Mouse (Mus musculus) kidney, adult 2 months (tissue): ENCODE results near the gene Pde4d. TPM values are rescaled to one million over a fixed set of nuclear protein-coding genes. Genes with fewer than 3 reads are reported as not detected.
A peak's percentile ranks its signal among the peaks of the same experiment; 100 is the strongest.

ENCODE experiments used
- DNase-seq: peaks from one replicate; pipeline ENCODE4 v3.0.0; 2021
- H3K27ac ChIP-seq: fragments of 200-500 bp; 2 replicates; pipeline ENCODE4 v1.5.1; 2012; ENCODE audit warnings: low read depth, low read length, control low read depth, inconsistent platforms; ENCODE audit not compliant: insufficient read depth
- H3K27me3 ChIP-seq: fragments of 200-500 bp; replicated peaks from 2 replicates; pipeline ENCODE4 v1.6.1; 2012; ENCODE audit warnings: mild to moderate bottlenecking, moderate library complexity, low read length, inconsistent platforms; ENCODE audit not compliant: control insufficient read depth, insufficient read depth
- H3K36me3 ChIP-seq: fragments of 200-500 bp; 2 replicates; pipeline ENCODE4 v1.6.1; 2012; ENCODE audit warnings: mild to moderate bottlenecking, moderate library complexity, low read length, inconsistent platforms; ENCODE audit not compliant: control insufficient read depth, insufficient read depth
- H3K4me1 ChIP-seq: fragments of 200-500 bp; 2 replicates; pipeline ENCODE4 v1.6.1; 2011; ENCODE audit warnings: low read length; ENCODE audit not compliant: control insufficient read depth, insufficient read depth
- H3K4me3 ChIP-seq: fragments of 200-500 bp; 2 replicates; pipeline ENCODE4 v1.5.1; 2011; ENCODE audit warnings: mild to moderate bottlenecking, low read depth, low read length, control low read depth; ENCODE audit not compliant: insufficient read depth
- CTCF ChIP-seq: fragments of 200-500 bp; conservative IDR thresholded peaks from 2 replicates; pipeline ENCODE4 v1.5.1; 2011; ENCODE audit warnings: low read depth, mild to moderate bottlenecking, control low read depth, low read length, moderate library complexity, mixed read lengths; ENCODE audit not compliant: insufficient read depth, insufficient read length
- POLR2A ChIP-seq: fragments of 200-500 bp; IDR thresholded peaks from one replicate; pipeline ENCODE4 v1.6.1; 2011; ENCODE audit warnings: low read depth, low read length, control low read depth
- WGBS: fragments of 180-500 bp; shearing (Covaris S2); methylation state at CpG from one replicate; pipeline ENCODE4 v1.1.7; 2018; 5-methylcytosine and 5-hydroxymethylcytosine counted together
- polyA plus RNA-seq: library from polyadenylated mRNA; depleted of rRNA; stranded (reverse); fragments of >200 nt; gene quantifications from 2 replicates; pipeline ENCODE4 v1.2.3, GENCODE M21; 2012

The Pde4d gene
- polyA plus RNA-seq, 1 experiment = 18.3 TPM

DNA sequence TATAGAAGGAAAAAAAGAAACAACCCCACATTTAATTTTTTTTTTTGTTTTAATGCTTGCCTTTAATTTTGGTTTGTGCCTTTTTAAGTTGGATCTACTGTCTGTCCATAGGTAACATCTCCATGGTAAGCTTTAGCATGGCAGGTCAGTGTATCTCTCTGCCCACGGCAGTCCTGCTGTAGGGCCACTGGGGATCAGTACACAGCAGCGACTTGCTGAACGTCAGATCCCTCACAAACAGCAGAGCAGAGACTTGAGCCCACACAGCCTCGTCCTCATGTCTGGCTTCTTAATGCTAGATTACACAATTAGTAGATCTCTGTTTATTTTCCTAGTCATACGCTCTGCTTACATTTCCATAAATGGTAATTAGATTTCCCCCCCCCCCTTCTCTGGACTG is 782.8 kb downstream of the Pde4d start:
- whole genome bisulfite sequencing = 81% methylated on average over 5 of the region's 5 CpGs
- H3K36me3 ChIP-seq = no peaks in the 10 kb centered on the region
- H3K27ac ChIP-seq = no peak overlapping the region
- no peaks in the 10 kb centered on the region for H3K27me3 ChIP-seq
- H3K4me3 ChIP-seq = no peak overlapping the region
- TF ChIP-seq POLR2A (no peak), CTCF (no peak)
- peaks cover 4% of the 10 kb centered on the region; the same call in 1 of the 2 replicates for H3K4me1 ChIP-seq
- DNase-seq = no peak

- Histone ChIP-seq H3K4me1 (peaks cover 4% of the 10 kb centered on the region; the same call in 1 of the 2 replicates), H3K27ac (no peak overlapping the region), H3K36me3 (no peaks in the 10 kb centered on the region), H3K4me3 (no peak overlapping the region), H3K27me3 (no peaks in the 10 kb centered on the region)
- 52% methylated on average over 5 of the region's 5 CpGs for WGBS
- TF ChIP-seq CTCF (no peak), POLR2A (no peak)
- DNase-seq = no peak
These were observed 784.3 kb downstream of the Pde4d start for GRCm38 (mm10) chr13:109233911-109234613.

DNA sequence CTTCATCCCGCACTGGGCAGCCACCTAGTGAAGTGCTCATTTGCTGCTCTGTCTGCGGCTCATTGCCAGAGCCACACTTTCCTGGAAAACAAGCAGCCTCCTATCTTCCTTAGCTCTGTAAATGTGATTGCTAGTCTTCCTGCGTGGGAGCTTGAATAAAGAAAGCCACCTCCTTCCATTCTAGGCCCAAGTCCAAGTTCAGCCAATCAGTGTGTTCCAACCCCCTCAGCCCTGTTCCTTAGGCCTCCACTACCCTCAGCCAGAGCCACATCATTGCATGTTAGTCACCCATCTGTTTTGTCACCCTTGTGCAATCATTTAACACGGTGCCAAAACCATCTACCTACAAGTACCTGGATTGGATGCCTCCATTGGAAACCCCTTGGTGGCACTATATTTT is 786.3 kb downstream of the Pde4d start:
- Histone ChIP-seq H3K36me3 (no peaks in the 10 kb centered on the region), H3K27me3 (no peaks in the 10 kb centered on the region), H3K4me3 (no peak overlapping the region), H3K4me1 (no peaks in the 10 kb centered on the region; the same call in 1 of the 2 replicates), H3K27ac (no peak overlapping the region)
- WGBS = 54% methylated on average over 4 of the region's 4 CpGs
- no peak for TF ChIP-seq CTCF
- no peak for TF ChIP-seq POLR2A
- DNase-seq = no peak

DNA sequence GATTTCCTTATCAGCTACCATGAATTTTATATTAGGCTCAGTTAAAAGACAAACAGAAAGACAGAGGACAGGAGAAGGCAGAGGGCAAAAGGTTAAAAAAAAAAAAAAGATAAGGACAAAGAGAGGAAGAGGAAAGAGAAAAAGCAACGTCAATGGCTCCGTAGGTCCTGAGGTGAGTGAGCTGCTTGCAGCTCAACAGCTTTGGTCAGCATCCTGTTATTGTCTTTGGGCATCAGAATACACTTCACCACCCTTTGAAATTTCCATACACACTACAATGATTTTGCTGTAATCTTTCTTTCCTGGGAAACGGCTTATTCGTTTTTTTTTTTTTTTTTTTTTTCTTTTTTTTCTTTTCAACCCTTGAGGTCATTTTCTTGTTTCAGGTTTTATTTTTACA is 788.9 kb downstream of the Pde4d start:
- 58% methylated on average over 4 of the region's 4 CpGs for WGBS
- Histone ChIP-seq H3K27me3 (no peaks in the 10 kb centered on the region), H3K4me3 (no peak overlapping the region), H3K27ac (no peak overlapping the region), H3K36me3 (no peaks in the 10 kb centered on the region), H3K4me1 (no peaks in the 10 kb centered on the region; the same call in 1 of the 2 replicates)
- TF ChIP-seq POLR2A (no peak), CTCF (no peak)
- no peak for DNase-seq

GRCm38 (mm10) chr13:109239296-109239695 is 789.5 kb downstream of the Pde4d start:
- H3K27me3 ChIP-seq = no peaks in the 10 kb centered on the region
- H3K36me3 ChIP-seq = no peaks in the 10 kb centered on the region
- TF ChIP-seq CTCF = no peak
- TF ChIP-seq POLR2A = no peak
- 63% methylated on average over 11 of the region's 11 CpGs for WGBS
- no peak overlapping the region for H3K4me3 ChIP-seq
- no peaks in the 10 kb centered on the region; the same call in 1 of the 2 replicates for H3K4me1 ChIP-seq
- peak; percentile 75 for DNase-seq
- no peak overlapping the region for H3K27ac ChIP-seq

GRCm38 (mm10) chr13:109242456-109243050 is 792.8 kb downstream of the Pde4d start:
- H3K27ac ChIP-seq = no peak overlapping the region
- no peak for DNase-seq
- no peaks in the 10 kb centered on the region; the same call in 1 of the 2 replicates for H3K4me1 ChIP-seq
- H3K4me3 ChIP-seq = no peak overlapping the region
- H3K36me3 ChIP-seq = no peaks in the 10 kb centered on the region
- H3K27me3 ChIP-seq = no peaks in the 10 kb centered on the region
- TF ChIP-seq CTCF (no peak), POLR2A (no peak)
- 67% methylated on average over 9 of the region's 9 CpGs for WGBS

DNA sequence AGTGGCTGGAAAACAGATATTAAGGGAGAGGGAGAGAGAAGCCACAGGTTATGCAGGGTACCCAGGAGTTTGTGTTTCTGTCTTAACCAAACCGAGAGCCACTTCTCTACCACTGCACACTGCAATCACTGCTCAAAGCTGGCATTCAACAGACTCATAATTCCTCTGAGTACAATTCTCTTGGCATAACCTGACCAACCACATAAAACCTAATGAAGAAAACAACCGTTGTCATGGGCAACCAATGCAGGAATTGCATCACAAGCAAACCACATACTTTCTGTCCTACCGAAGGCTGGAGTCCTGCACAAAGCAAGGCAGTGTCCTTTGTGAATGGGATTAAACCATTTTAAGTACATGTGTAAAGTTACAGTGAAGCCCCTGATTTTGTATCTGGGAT is 793.4 kb downstream of the Pde4d start:
- Histone ChIP-seq H3K4me1 (no peaks in the 10 kb centered on the region), H3K27ac (no peak overlapping the region), H3K27me3 (no peaks in the 10 kb centered on the region), H3K4me3 (no peak overlapping the region), H3K36me3 (no peaks in the 10 kb centered on the region)
- 53% methylated on average over 3 of the region's 3 CpGs for WGBS
- TF ChIP-seq CTCF = no peak
- TF ChIP-seq POLR2A = no peak
- peak; percentile 43 for DNase-seq
